Mouse (Mus musculus) G1E-ER4 (cell line): ENCODE results near the gene Kcnj9. TPM values are rescaled to one million over a fixed set of nuclear protein-coding genes. Genes with fewer than 3 reads are reported as not detected.

ENCODE experiments used
- GATA1 ChIP-seq: IDR thresholded peaks from one replicate; pipeline ENCODE4 v1.8.0; 2012; ENCODE audit warnings: low read length, inconsistent platforms
- polyA plus RNA-seq: library from polyadenylated mRNA; stranded (reverse); fragments of >175 nt; gene quantifications from 2 replicates; pipeline ENCODE4 v1.2.3, GENCODE M21; 2012

Gene Kcnj9
- polyA plus RNA-seq: not detected in 2 replicates

GRCm38 (mm10) chr1:172329131-172329530 lies at the start of gene Kcnj9:
Kcnj9 (minus strand) TSS chr1:172329318.
- TF ChIP-seq GATA1: no peak

- no peak for TF ChIP-seq GATA1
Measured at GRCm38 (mm10) chr1:172376758-172377458, 47.8 kb upstream of the Kcnj9 start.

- no peak for TF ChIP-seq GATA1
Measured at GRCm38 (mm10) chr1:172376198-172376667, 47.1 kb upstream of the Kcnj9 start, which contains the start of gene Pigm. Pigm (plus strand) TSS chr1:172376546.

GRCm38 (mm10) chr1:172368768-172369418 lies 39.8 kb upstream of the Kcnj9 start:
- TF ChIP-seq GATA1: no peak

GRCm38 (mm10) chr1:172364684-172365083 lies 35.6 kb upstream of the Kcnj9 start:
- no peak for TF ChIP-seq GATA1

GRCm38 (mm10) chr1:172358341-172358740 lies 29.2 kb upstream of the Kcnj9 start:
- TF ChIP-seq GATA1: no peak

- TF ChIP-seq GATA1: no peak
Measured at GRCm38 (mm10) chr1:172357550-172357949, 28.4 kb upstream of the Kcnj9 start.

GRCm38 (mm10) chr1:172355336-172355735 lies 26.2 kb upstream of the Kcnj9 start:
- TF ChIP-seq GATA1: no peak

GRCm38 (mm10) chr1:172352453-172352852 lies 23.3 kb upstream of the Kcnj9 start:
- no peak for TF ChIP-seq GATA1

GRCm38 (mm10) chr1:172352001-172352400 lies 22.9 kb upstream of the Kcnj9 start:
- no peak for TF ChIP-seq GATA1

GRCm38 (mm10) chr1:172349916-172350812 lies 21.0 kb upstream of the Kcnj9 start:
- no peak for TF ChIP-seq GATA1

- no peak for TF ChIP-seq GATA1
Measured at GRCm38 (mm10) chr1:172349504-172349903, 20.4 kb upstream of the Kcnj9 start.

- no peak for TF ChIP-seq GATA1
Measured at GRCm38 (mm10) chr1:172347382-172347781, 18.3 kb upstream of the Kcnj9 start.

GRCm38 (mm10) chr1:172346707-172347106 lies 17.6 kb upstream of the Kcnj9 start:
- TF ChIP-seq GATA1: no peak

GRCm38 (mm10) chr1:172344820-172345219 lies 15.7 kb upstream of the Kcnj9 start:
- no peak for TF ChIP-seq GATA1

- TF ChIP-seq GATA1: no peak
Measured at GRCm38 (mm10) chr1:172343914-172344313, 14.8 kb upstream of the Kcnj9 start.
